Mouse (Mus musculus) stomach, postnatal 0 days (tissue): ENCODE results near the gene Cnot6l.

Source experiments
- CTCF ChIP-seq: IDR thresholded peaks from 2 replicates; pipeline ENCODE4 v1.5.1; 2016; ENCODE audit warnings: antibody characterized with exemption, low read depth, mild to moderate bottlenecking, moderate library complexity
- EP300 ChIP-seq: optimal IDR thresholded peaks from 2 replicates; pipeline ENCODE3; 2016; ENCODE audit warnings: antibody characterized with exemption

DNA sequence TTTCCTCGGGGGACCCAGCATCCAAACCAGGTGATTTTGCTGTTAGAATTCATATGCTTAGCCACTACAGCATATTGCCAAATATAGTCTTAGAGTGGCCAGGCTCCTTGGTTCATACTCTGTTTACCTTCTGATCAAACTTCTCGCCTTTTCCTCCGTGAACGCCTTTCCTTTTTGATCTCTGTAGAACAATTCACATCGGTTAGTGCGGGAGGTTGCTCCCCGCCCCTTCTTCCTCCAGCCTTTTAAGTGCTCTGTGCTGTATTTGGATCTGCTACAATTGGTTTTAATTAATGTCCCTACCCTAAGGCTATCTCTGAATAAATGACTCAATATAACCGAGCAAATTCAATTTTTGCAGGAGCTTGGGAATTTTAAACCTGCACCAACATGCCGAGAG is 12.2 kb upstream of the Cnot6l start:
- TF ChIP-seq CTCF (no peak), EP300 (peak; percentile 63)
